ENCODE assay signal across 19 mouse cellular contexts in genomic region chr12:27680459-27680858, GRCm38 (mm10).
A peak's percentile ranks its signal among the peaks of the same experiment; 100 is the strongest.
DNase-seq lines count a peak whose midpoint lies in the region; ATAC-seq and TF ChIP-seq lines count a peak whose summit lies in the region.
"Had no signal": no experiment of that assay in that cellular context is flagged by ENCODE, and none has a peak within 500 bp of the region (broad histone marks: within the 10 kb centered on the region; RNA-seq: fewer than 3 reads in every experiment).

No protein-coding gene starts in this region.

- TF ChIP-seq CTCF in G1E (IDR thresholded peaks at IDR 0.05; ENCODE audit: low read depth, low read length), result 0 out of 2 replicates have a peak, but pooled peaks have one; percentile 2

- H3K4me1 ChIP-seq in G1E (ENCODE audit: insufficient read depth, low read depth, low read length), result no peaks in the 10 kb centered on the region
- no peaks in the 10 kb centered on the region; the same call in 1 of the 2 replicates for H3K4me1 ChIP-seq in liver, embryonic 11.5 days (replicated peaks; ENCODE audit: control insufficient read depth, insufficient read depth, low read length)
- H3K4me1 ChIP-seq in liver, embryonic 15.5 days (replicated peaks), result no peaks in the 10 kb centered on the region; the same call in 1 of the 2 replicates
- H3K4me1 ChIP-seq: embryonic facial prominence, embryonic 12.5 days; heart, embryonic 12.5 days; hindbrain, embryonic 10.5 days had no signal

- no peak for ATAC-seq in G1E (ENCODE audit: extremely low read depth, insufficient number of reproducible peaks, low FRiP score, poor library complexity, severe bottlenecking)
- peak; percentile 100 for ATAC-seq in liver, embryonic 11.5 days (replicated peaks; ENCODE audit: low FRiP score)
- peak; percentile 89 for ATAC-seq in liver, embryonic 15.5 days (ENCODE audit: insufficient read depth)
- peak; percentile 98 for ATAC-seq in megakaryocyte-erythroid progenitor cell, adult 5-6 weeks (replicated peaks; ENCODE audit: low FRiP score, low TSS enrichment, poor library complexity, severe bottlenecking)
- ATAC-seq: activated CD4-positive, CD25-positive, alpha-beta regulatory T cell, adult 4 months; forebrain, embryonic 16.5 days; Patski had no signal

- no peaks in the 10 kb centered on the region for H3K36me3 ChIP-seq in G1E (replicated peaks)
- no peaks in the 10 kb centered on the region for H3K36me3 ChIP-seq in liver, embryonic 11.5 days (ENCODE audit: control insufficient read depth, insufficient read depth, low read length)
- no peaks in the 10 kb centered on the region for H3K36me3 ChIP-seq in liver, embryonic 15.5 days (replicated peaks)
- H3K36me3 ChIP-seq: embryonic facial prominence, embryonic 12.5 days; heart, embryonic 12.5 days; hindbrain, embryonic 10.5 days had no signal

- no peak overlapping the region for H3K27ac ChIP-seq in liver, embryonic 11.5 days (ENCODE audit: low read depth, low read length)
- no peak overlapping the region for H3K27ac ChIP-seq in liver, embryonic 15.5 days (replicated peaks)
- H3K27ac ChIP-seq: embryonic facial prominence, embryonic 12.5 days; hindbrain, embryonic 10.5 days; hindbrain, embryonic 14.5 days had no signal

- no peaks in the 10 kb centered on the region for H3K27me3 ChIP-seq in G1E (ENCODE audit: insufficient read depth, low read length)
- no peaks in the 10 kb centered on the region for H3K27me3 ChIP-seq in liver, embryonic 11.5 days (replicated peaks; ENCODE audit: control insufficient read depth, insufficient read depth, low read length)
- no peaks in the 10 kb centered on the region for H3K27me3 ChIP-seq in liver, embryonic 15.5 days
- H3K27me3 ChIP-seq: embryonic facial prominence, embryonic 12.5 days; heart, embryonic 12.5 days; Patski had no signal

- no peak overlapping the region for H3K4me3 ChIP-seq in G1E (ENCODE audit: low read depth, low read length)
- no peak overlapping the region for H3K4me3 ChIP-seq in liver, embryonic 11.5 days (ENCODE audit: low read depth, low read length)
- H3K4me3 ChIP-seq in liver, embryonic 15.5 days (replicated peaks), result no peak overlapping the region
- H3K4me3 ChIP-seq: embryonic facial prominence, embryonic 12.5 days; heart, embryonic 12.5 days; hindbrain, embryonic 10.5 days had no signal

- no peak overlapping the region; the same call in 1 of the 2 replicates for H3K4me2 ChIP-seq in liver, embryonic 11.5 days
- H3K4me2 ChIP-seq in liver, embryonic 15.5 days, result no peak overlapping the region
- H3K4me2 ChIP-seq: embryonic facial prominence, embryonic 12.5 days; heart, embryonic 12.5 days; hindbrain, embryonic 14.5 days had no signal

- H3K9ac ChIP-seq in liver, embryonic 11.5 days (ENCODE audit: low read depth, low read length), result no peak overlapping the region
- no peak overlapping the region for H3K9ac ChIP-seq in liver, embryonic 15.5 days
- H3K9ac ChIP-seq: embryonic facial prominence, embryonic 12.5 days; heart, embryonic 12.5 days; hindbrain, embryonic 14.5 days had no signal

- DNase-seq in G1E (ENCODE audit: low spot score), result no peak
- no peak for DNase-seq in liver, embryonic 11.5 days (ENCODE audit: low spot score)
- no peak for DNase-seq in cerebellum, adult 11-12 months
- no peak for DNase-seq in right cerebral cortex, postnatal 4 days
- DNase-seq in right cerebral cortex, postnatal 36 days (ENCODE audit: low spot score in 2 of 2), result no peak
- DNase-seq: adrenal gland, adult 2 months; adrenal gland, postnatal 25 days; cerebellum, adult 2 months; cerebellum, postnatal 14 days; gastrocnemius, postnatal 14 days had no signal

- H3K9me3 ChIP-seq in G1E (replicated peaks), result peaks cover 11% of the 10 kb centered on the region
- no peaks in the 10 kb centered on the region for H3K9me3 ChIP-seq in liver, embryonic 11.5 days (ENCODE audit: control insufficient read depth, low read length)
- H3K9me3 ChIP-seq in liver, embryonic 15.5 days (replicated peaks), result no peaks in the 10 kb centered on the region
- H3K9me3 ChIP-seq: embryonic facial prominence, embryonic 12.5 days; heart, embryonic 12.5 days; hindbrain, embryonic 10.5 days had no signal
